Mouse (Mus musculus) liver, postnatal 0 days (tissue): ENCODE measurements around the gene Rbfox1. TPM values are rescaled to one million over a fixed set of nuclear protein-coding genes. Genes with fewer than 3 reads are reported as not detected.

Experiments used
- ATAC-seq: fragments of 200-750 bp; cut with Nextera tagmentation; 2 replicates; pipeline ENCODE4 v1.8.0; 2017; ENCODE audit warnings: mild to moderate bottlenecking, moderate library complexity
- DNase-seq: peaks from one replicate; pipeline ENCODE4 v3.0.0-alpha.2; 2016
- H3K27ac ChIP-seq: fragments of 300-500 bp; sonication (generic); 2 replicates; pipeline ENCODE4 v1.5.1; 2014; ENCODE audit warnings: antibody characterized with exemption, moderate library complexity, mild to moderate bottlenecking, low read depth
- H3K27me3 ChIP-seq: fragments of 300-500 bp; sonication (generic); 2 replicates; pipeline ENCODE4 v1.6.1; 2014; ENCODE audit warnings: low read length, control low read depth, mixed read lengths; ENCODE audit not compliant: insufficient read depth
- H3K36me3 ChIP-seq: fragments of 300-500 bp; sonication (generic); replicated peaks from 2 replicates; pipeline ENCODE4 v1.6.1; 2014; ENCODE audit warnings: mild to moderate bottlenecking, control low read depth, low read length, moderate library complexity, mixed read lengths; ENCODE audit not compliant: insufficient read depth
- H3K4me1 ChIP-seq: fragments of 300-500 bp; sonication (generic); 2 replicates; pipeline ENCODE4 v1.6.1; 2014; ENCODE audit warnings: antibody characterized with exemption, mild to moderate bottlenecking, control low read depth; ENCODE audit not compliant: insufficient read depth
- H3K4me2 ChIP-seq: fragments of 300-500 bp; sonication (generic); 2 replicates; pipeline ENCODE4 v1.6.1; 2014; ENCODE audit warnings: low read depth, mild to moderate bottlenecking, low read length, moderate library complexity, mixed read lengths
- H3K4me3 ChIP-seq: fragments of 300-500 bp; sonication (generic); 2 replicates; pipeline ENCODE4 v1.5.1; 2014; ENCODE audit warnings: low read depth, low read length
- H3K9ac ChIP-seq: fragments of 300-500 bp; sonication (generic); replicated peaks from 2 replicates; pipeline ENCODE4 v1.6.1; 2014; ENCODE audit warnings: mild to moderate bottlenecking, moderate library complexity
- H3K9me3 ChIP-seq: fragments of 300-500 bp; sonication (generic); 2 replicates; pipeline ENCODE4 v1.6.1; 2016; ENCODE audit warnings: mild to moderate bottlenecking, control low read depth, low read length, mixed read lengths
- CTCF ChIP-seq: sonication (generic); IDR thresholded peaks from 2 replicates; pipeline ENCODE4 v1.5.1; 2016; ENCODE audit warnings: antibody characterized with exemption, low read depth
- EP300 ChIP-seq: IDR thresholded peaks from 2 replicates; pipeline ENCODE4 v1.6.1; 2016; ENCODE audit warnings: antibody characterized with exemption, low read depth, mild to moderate bottlenecking
- WGBS: fragments of 180-500 bp; shearing (Covaris S2); extraction: QIAGEN DNeasy Blood & Tissue Kit; methylation state at CpG from one replicate; pipeline ENCODE4 v1.1.7; 2014; ENCODE audit not compliant: insufficient replicate concordance; 5-methylcytosine and 5-hydroxymethylcytosine counted together
- polyA plus RNA-seq: library from polyadenylated mRNA; unstranded; fragments of >200 nt; fragmentation: Nextera tagmentation; extraction: Ambion mirVana; gene quantifications from 2 replicates; pipeline ENCODE4 v1.2.1, GENCODE M21; 2015

Gene Rbfox1
- polyA plus RNA-seq, 1 experiment from 2014 or later = 0.12 TPM

- 58% methylated on average over 11 of the region's 11 CpGs for WGBS
- ATAC-seq (peak; percentile 98), DNase-seq (peak; percentile 59)
- Histone ChIP-seq H3K4me2 (no peak overlapping the region), H3K4me1 (0 out of 2 replicates have a peak, but pooled peaks cover 3% of the 10 kb centered on the region), H3K27ac (peak overlapping the region; percentile 81), H3K4me3 (no peak overlapping the region), H3K27me3 (no peaks in the 10 kb centered on the region), H3K9ac (no peak overlapping the region), H3K36me3 (no peaks in the 10 kb centered on the region), H3K9me3 (no peaks in the 10 kb centered on the region)
- no peak for TF ChIP-seq CTCF
- TF ChIP-seq EP300 = no peak
These were observed 1214.5 kb downstream of the Rbfox1 start for GRCm38 (mm10) chr16:7099506-7100300.

GRCm38 (mm10) chr16:7102486-7102885 lies 1217.3 kb downstream of the Rbfox1 start:
- Histone ChIP-seq H3K27me3 (no peaks in the 10 kb centered on the region), H3K4me3 (no peak overlapping the region), H3K36me3 (no peaks in the 10 kb centered on the region), H3K27ac (no peak overlapping the region), H3K9ac (no peak overlapping the region), H3K4me2 (no peak overlapping the region), H3K9me3 (no peaks in the 10 kb centered on the region), H3K4me1 (0 out of 2 replicates have a peak, but pooled peaks cover 3% of the 10 kb centered on the region)
- no peak for TF ChIP-seq CTCF
- TF ChIP-seq EP300 = no peak
- no peak for DNase-seq
- 49% methylated on average over 1 of the region's 1 CpGs for WGBS
- no peak for ATAC-seq

- ATAC-seq = no peak
- Histone ChIP-seq H3K9ac (no peak overlapping the region), H3K27ac (no peak overlapping the region), H3K27me3 (no peaks in the 10 kb centered on the region), H3K4me2 (no peak overlapping the region), H3K4me1 (0 out of 2 replicates have a peak, but pooled peaks cover 3% of the 10 kb centered on the region), H3K4me3 (no peak overlapping the region), H3K36me3 (no peaks in the 10 kb centered on the region), H3K9me3 (no peaks in the 10 kb centered on the region)
- DNase-seq = no peak
- no peak for TF ChIP-seq EP300
- TF ChIP-seq CTCF = no peak
- WGBS = 73% methylated on average over 5 of the region's 5 CpGs
These were observed 1218.1 kb downstream of the Rbfox1 start for GRCm38 (mm10) chr16:7103301-7103700.

- Histone ChIP-seq H3K36me3 (no peaks in the 10 kb centered on the region), H3K4me3 (no peak overlapping the region), H3K4me2 (no peak overlapping the region), H3K27ac (no peak overlapping the region), H3K9me3 (no peaks in the 10 kb centered on the region), H3K9ac (no peak overlapping the region), H3K4me1 (no peaks in the 10 kb centered on the region), H3K27me3 (no peaks in the 10 kb centered on the region)
- TF ChIP-seq CTCF (no peak), EP300 (no peak)
- WGBS = 85% methylated on average over 5 of the region's 5 CpGs
- DNase-seq (no peak), ATAC-seq (no peak)
These were observed 1221.4 kb downstream of the Rbfox1 start for GRCm38 (mm10) chr16:7106450-7107015.

- WGBS = 46% methylated on average over 3 of the region's 3 CpGs
- TF ChIP-seq CTCF = no peak
- TF ChIP-seq EP300 = no peak
- Histone ChIP-seq H3K36me3 (no peaks in the 10 kb centered on the region), H3K27ac (no peak overlapping the region), H3K4me2 (no peak overlapping the region), H3K4me3 (no peak overlapping the region), H3K4me1 (no peaks in the 10 kb centered on the region), H3K9ac (no peak overlapping the region), H3K9me3 (no peaks in the 10 kb centered on the region), H3K27me3 (no peaks in the 10 kb centered on the region)
- ATAC-seq (no peak), DNase-seq (no peak)
These were observed 1230.8 kb downstream of the Rbfox1 start for GRCm38 (mm10) chr16:7115945-7116344.

DNA sequence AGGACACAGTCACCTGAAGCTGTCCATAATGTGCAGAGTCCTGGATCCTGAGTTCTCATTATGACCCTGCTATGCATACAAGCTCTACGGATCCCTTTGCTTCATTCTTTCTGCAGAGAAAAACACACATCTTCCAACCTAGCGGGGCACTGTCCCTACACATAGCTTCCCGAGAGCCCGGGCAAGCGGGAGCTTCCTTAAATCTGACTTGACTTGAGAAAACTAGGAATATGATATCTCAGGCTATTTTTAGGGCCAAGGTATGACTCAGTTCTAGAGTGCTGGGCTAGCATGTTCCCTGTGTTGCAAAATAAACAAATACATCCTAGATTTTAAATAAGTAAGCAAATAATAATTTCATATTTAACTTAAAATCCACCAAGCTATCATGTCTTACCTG lies 1244.4 kb downstream of the Rbfox1 start:
- Histone ChIP-seq H3K27ac (no peak overlapping the region), H3K9ac (no peak overlapping the region), H3K4me3 (no peak overlapping the region), H3K27me3 (no peaks in the 10 kb centered on the region), H3K4me1 (no peaks in the 10 kb centered on the region), H3K36me3 (no peaks in the 10 kb centered on the region), H3K9me3 (no peaks in the 10 kb centered on the region), H3K4me2 (no peak overlapping the region)
- no peak for ATAC-seq
- DNase-seq = no peak
- WGBS = 87% methylated on average over 5 of the region's 5 CpGs
- no peak for TF ChIP-seq EP300
- TF ChIP-seq CTCF = no peak
